Mouse (Mus musculus) hindbrain, embryonic 15.5 days (tissue): Measurements from ENCODE around the gene Fcer1g. TPM values are rescaled to one million over a fixed set of nuclear protein-coding genes. Genes with fewer than 3 reads are reported as not detected.

Experiments
- ATAC-seq: fragments of 200-750 bp; cut with Nextera tagmentation; 2 replicates; pipeline ENCODE4 v1.8.0; 2017; ENCODE audit warnings: low read depth, moderate number of reproducible peaks, moderate TSS enrichment; ENCODE audit not compliant: low FRiP score
- H3K27ac ChIP-seq: fragments of 300-500 bp; sonication (generic); replicated peaks from 2 replicates; pipeline ENCODE4 v1.5.1; 2015; ENCODE audit warnings: mild to moderate bottlenecking, inconsistent platforms
- H3K27me3 ChIP-seq: fragments of 300-500 bp; sonication (generic); 2 replicates; pipeline ENCODE4 v1.6.1; 2015; ENCODE audit warnings: control low read depth, inconsistent platforms
- H3K36me3 ChIP-seq: fragments of 300-500 bp; sonication (generic); 2 replicates; pipeline ENCODE4 v1.6.1; 2015; ENCODE audit warnings: control low read depth, inconsistent platforms
- H3K4me1 ChIP-seq: fragments of 300-500 bp; sonication (generic); replicated peaks from 2 replicates; pipeline ENCODE4 v1.6.1; 2015; ENCODE audit warnings: control low read depth, inconsistent platforms
- H3K4me2 ChIP-seq: fragments of 300-500 bp; sonication (generic); 2 replicates; pipeline ENCODE4 v1.6.1; 2015; ENCODE audit warnings: moderate library complexity, mild to moderate bottlenecking, inconsistent platforms
- H3K4me3 ChIP-seq: fragments of 300-500 bp; sonication (generic); 2 replicates; pipeline ENCODE4 v1.5.1; 2015; ENCODE audit warnings: mild to moderate bottlenecking, inconsistent platforms
- H3K9ac ChIP-seq: fragments of 300-500 bp; sonication (generic); 2 replicates; pipeline ENCODE4 v1.6.1; 2015; ENCODE audit warnings: inconsistent platforms
- H3K9me3 ChIP-seq: fragments of 300-500 bp; sonication (generic); 2 replicates; pipeline ENCODE4 v1.6.1; 2016; ENCODE audit warnings: control low read depth, inconsistent platforms
- WGBS: fragments of 180-500 bp; shearing (Covaris S2); methylation state at CpG from one replicate; pipeline ENCODE4 v1.1.7; 2015; 5-methylcytosine and 5-hydroxymethylcytosine counted together
- polyA plus RNA-seq: library from polyadenylated mRNA; unstranded; fragments of >200 nt; fragmentation: Nextera tagmentation; extraction: Ambion mirVana; gene quantifications from 2 replicates; pipeline ENCODE4 v1.2.1, GENCODE M21; 2015

The Fcer1g gene
- polyA plus RNA-seq, 1 experiment from 2014 or later, result 24.9 TPM

DNA sequence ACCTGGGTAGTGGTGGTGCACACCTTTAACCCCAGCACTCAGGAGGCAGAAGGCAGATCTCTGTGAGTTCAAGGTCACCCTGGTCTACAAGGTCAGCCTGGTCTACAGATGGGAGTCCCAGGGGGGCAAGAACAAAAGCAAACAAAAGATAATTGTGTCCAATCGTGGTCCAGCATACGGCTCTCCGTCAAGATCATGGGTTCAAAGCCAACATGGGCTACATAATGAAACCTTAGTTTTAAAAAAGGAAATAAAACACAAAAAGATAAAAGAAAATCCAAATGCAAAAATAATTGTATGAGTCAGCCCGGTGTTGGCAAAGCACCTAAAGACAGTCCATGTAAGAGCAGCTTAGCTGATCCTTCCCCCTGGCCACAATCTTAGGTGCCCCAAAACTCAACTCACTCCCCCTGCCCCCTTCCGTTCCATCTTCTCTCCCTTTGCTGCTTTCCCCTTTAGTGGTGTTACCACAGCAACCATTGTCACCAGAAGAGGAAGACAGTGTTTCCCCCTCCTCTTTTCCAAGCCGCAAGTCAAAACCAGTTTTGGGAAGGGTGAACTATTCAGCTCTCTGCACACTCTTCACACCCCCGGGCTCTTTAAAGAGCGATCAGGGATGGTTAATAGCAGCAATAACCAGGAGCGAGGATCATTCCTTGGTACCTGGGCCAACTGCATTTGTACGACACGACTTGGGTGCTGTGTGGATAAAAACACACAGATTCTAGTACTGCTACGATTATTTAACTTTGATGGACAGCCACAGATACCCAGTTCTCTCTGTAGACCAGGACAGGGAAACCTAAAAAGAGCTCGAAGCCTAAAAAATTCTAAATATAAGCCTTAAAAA lies 46.1 kb downstream of the Fcer1g start:
- 0 out of 2 replicates have a peak overlapping the region, but pooled peaks have one; percentile 18 for H3K4me2 ChIP-seq
- ATAC-seq, result 0 out of 2 replicates have a peak, but pooled peaks have one; percentile 44

DNA sequence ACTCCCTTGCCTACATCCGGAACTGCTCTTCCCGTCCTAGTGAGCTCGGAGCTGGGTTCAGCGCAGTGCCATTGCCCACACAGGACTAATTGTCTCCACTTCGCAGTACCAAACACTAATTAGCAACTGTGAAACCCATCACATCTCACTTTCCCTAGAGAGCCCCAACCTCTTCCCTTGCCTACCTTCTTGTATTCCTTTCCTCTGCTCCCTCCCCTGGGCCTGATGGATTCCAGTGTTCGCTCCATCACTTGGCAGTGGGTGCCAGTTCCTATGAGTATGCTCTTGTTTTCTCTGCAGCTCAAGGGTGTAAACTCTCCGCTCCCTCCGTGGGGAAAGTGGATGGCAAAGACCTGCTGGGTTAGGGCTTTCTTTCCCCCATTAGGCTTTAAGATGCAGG lies 48.5 kb downstream of the Fcer1g start:
- no peak for ATAC-seq
- no peak overlapping the region for H3K4me3 ChIP-seq
- WGBS, result 63% methylated on average over 8 of the region's 8 CpGs
- peaks cover 20% of the 10 kb centered on the region for H3K4me1 ChIP-seq
- H3K9me3 ChIP-seq, result no peaks in the 10 kb centered on the region
- no peak overlapping the region for H3K4me2 ChIP-seq
- no peaks in the 10 kb centered on the region for H3K27me3 ChIP-seq
- H3K9ac ChIP-seq, result no peak overlapping the region
- no peaks in the 10 kb centered on the region for H3K36me3 ChIP-seq
- no peak overlapping the region for H3K27ac ChIP-seq

More for the DNA sequence above, 46.1 kb downstream of the Fcer1g start:
- no peak overlapping the region for H3K4me3 ChIP-seq
- peaks cover 26% of the 10 kb centered on the region for H3K4me1 ChIP-seq
- WGBS, result 22% methylated on average over 13 of the region's 13 CpGs
- H3K36me3 ChIP-seq, result no peaks in the 10 kb centered on the region
- H3K27ac ChIP-seq, result no peak overlapping the region
- no peak overlapping the region for H3K9ac ChIP-seq
- no peaks in the 10 kb centered on the region for H3K27me3 ChIP-seq
- no peaks in the 10 kb centered on the region for H3K9me3 ChIP-seq

DNA sequence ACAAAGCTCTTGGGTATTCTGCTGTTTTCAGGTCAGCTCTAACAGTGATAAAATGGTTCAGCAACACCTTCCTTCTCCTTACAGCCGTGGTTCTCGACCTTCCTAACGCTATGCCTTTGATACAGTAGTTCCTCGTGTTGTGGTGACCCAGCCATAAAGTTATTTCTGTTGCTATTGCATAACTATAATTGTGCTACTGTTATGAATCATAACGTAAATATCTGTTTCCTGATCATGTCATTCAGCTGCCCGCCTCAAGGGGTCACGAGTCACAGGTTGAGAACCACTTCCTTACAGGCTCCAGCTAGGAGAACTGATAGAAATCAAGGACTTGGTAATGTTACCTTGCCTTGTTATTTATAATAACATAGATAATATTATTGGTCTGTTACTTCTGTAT lies 49.9 kb downstream of the Fcer1g start:
- H3K36me3 ChIP-seq, result no peaks in the 10 kb centered on the region
- no peak overlapping the region for H3K27ac ChIP-seq
- no peak for ATAC-seq
- H3K9me3 ChIP-seq, result no peaks in the 10 kb centered on the region
- H3K4me2 ChIP-seq, result no peak overlapping the region
- 83% methylated on average over 7 of the region's 7 CpGs for WGBS
- H3K27me3 ChIP-seq, result no peaks in the 10 kb centered on the region
- H3K9ac ChIP-seq, result no peak overlapping the region
- H3K4me1 ChIP-seq, result peaks cover 15% of the 10 kb centered on the region
- H3K4me3 ChIP-seq, result no peak overlapping the region

DNA sequence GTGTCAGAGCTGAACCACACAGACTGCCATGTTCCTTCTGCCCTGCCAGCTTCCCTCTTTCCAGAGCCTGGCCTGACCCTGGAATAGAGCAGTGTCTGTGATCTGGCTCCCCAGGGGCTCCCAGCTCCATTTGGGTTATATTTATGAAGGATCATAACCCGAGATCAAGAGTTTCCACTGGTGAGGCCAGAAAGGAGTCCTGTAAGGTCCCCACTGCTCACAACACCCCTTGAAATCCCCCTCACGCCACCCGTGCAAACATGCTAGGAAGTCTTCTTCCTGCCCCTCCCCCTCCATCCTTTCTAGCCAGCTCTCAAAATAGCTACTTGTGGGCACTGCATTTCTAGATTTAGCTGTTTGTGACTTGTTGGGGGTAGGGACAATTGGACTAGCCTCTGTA lies 50.5 kb downstream of the Fcer1g start:
- Histone ChIP-seq H3K4me2 (no peak overlapping the region), H3K4me3 (no peak overlapping the region), H3K36me3 (no peaks in the 10 kb centered on the region), H3K4me1 (peaks cover 9% of the 10 kb centered on the region; the same call in 1 of the 2 replicates), H3K27me3 (no peaks in the 10 kb centered on the region), H3K9me3 (no peaks in the 10 kb centered on the region), H3K9ac (no peak overlapping the region), H3K27ac (no peak overlapping the region)
- WGBS, result 78% methylated on average over 3 of the region's 3 CpGs
- ATAC-seq, result no peak

DNA sequence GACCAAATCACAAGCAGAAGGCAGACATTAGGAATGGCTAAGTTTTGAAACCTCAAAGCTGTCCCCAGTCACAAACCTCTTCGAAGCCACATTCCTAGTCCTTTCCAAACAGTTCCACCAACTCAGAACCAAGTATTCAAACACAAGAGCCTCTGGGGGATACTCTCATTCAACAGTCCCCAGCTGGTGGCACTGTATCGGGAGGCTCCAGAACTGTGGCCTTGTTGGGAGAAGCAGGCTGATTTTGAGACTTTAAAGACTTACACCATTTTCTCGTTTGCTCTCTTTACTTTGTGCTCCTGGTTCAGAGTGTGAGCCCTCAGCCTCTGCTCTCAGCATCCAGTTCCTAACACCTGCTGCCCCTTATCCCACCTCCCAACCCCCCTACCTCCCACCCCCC lies 51.1 kb downstream of the Fcer1g start:
- no peak overlapping the region for H3K4me3 ChIP-seq
- ATAC-seq, result no peak
- no peak overlapping the region for H3K27ac ChIP-seq
- no peaks in the 10 kb centered on the region for H3K36me3 ChIP-seq
- H3K27me3 ChIP-seq, result no peaks in the 10 kb centered on the region
- WGBS, result 88% methylated on average over 3 of the region's 3 CpGs
- no peak overlapping the region for H3K4me2 ChIP-seq
- no peak overlapping the region for H3K9ac ChIP-seq
- H3K4me1 ChIP-seq, result peaks cover 4% of the 10 kb centered on the region; the same call in 1 of the 2 replicates
- H3K9me3 ChIP-seq, result no peaks in the 10 kb centered on the region

Other genes starting within 250 kb of the Fcer1g start
- gene Fcgr4, start 215.4 kb downstream of the Fcer1g start, polyA plus RNA-seq, result 0.27 and 1.0 TPM in 2 replicates
- 9.6 and 12.3 TPM in 2 replicates for gene Fcgr3, start 169.4 kb downstream of the Fcer1g start, polyA plus RNA-seq
- 7.7 and 14.1 TPM in 2 replicates for gene Cfap126, start 120.4 kb downstream of the Fcer1g start, polyA plus RNA-seq
- gene Sdhc, start 83.8 kb downstream of the Fcer1g start, polyA plus RNA-seq, result 290 and 297 TPM in 2 replicates
- gene Mpz, start 83.7 kb downstream of the Fcer1g start, polyA plus RNA-seq, result 4.2 and 7.7 TPM in 2 replicates
- gene Pcp4l1, start 38.1 kb downstream of the Fcer1g start, polyA plus RNA-seq, result 32.4 and 48.4 TPM in 2 replicates
- gene Nr1i3, start 20.4 kb downstream of the Fcer1g start, polyA plus RNA-seq, result 0.39 and 0.49 TPM in 2 replicates
- 55.0 and 55.4 TPM in 2 replicates for gene Tomm40l, start 11.9 kb downstream of the Fcer1g start, polyA plus RNA-seq
- gene Apoa2, start 9.3 kb downstream of the Fcer1g start, polyA plus RNA-seq, result 6.0 and 6.3 TPM in 2 replicates
- 5.6 and 6.2 TPM in 2 replicates for gene Adamts4, start 16.1 kb upstream of the Fcer1g start, polyA plus RNA-seq
- gene Ndufs2, start 17.0 kb upstream of the Fcer1g start, polyA plus RNA-seq, result 233 and 245 TPM in 2 replicates
- gene B4galt3, start 36.0 kb upstream of the Fcer1g start, polyA plus RNA-seq, result 105 and 107 TPM in 2 replicates
- gene Ppox, start 46.8 kb upstream of the Fcer1g start, polyA plus RNA-seq, result 44.2 and 53.6 TPM in 2 replicates
- 99.8 and 106 TPM in 2 replicates for gene Usp21, start 53.6 kb upstream of the Fcer1g start, polyA plus RNA-seq
- 109 and 110 TPM in 2 replicates for gene Ufc1, start 60.7 kb upstream of the Fcer1g start, polyA plus RNA-seq
- 47.3 and 51.6 TPM in 2 replicates for gene Dedd, start 94.8 kb upstream of the Fcer1g start, polyA plus RNA-seq
- 51.4 and 52.1 TPM in 2 replicates for gene Nit1, start 111.3 kb upstream of the Fcer1g start, polyA plus RNA-seq
- gene Pfdn2, start 111.3 kb upstream of the Fcer1g start, polyA plus RNA-seq, result 139 and 153 TPM in 2 replicates
- gene Klhdc9, start 126.4 kb upstream of the Fcer1g start, polyA plus RNA-seq, result 2.5 and 3.3 TPM in 2 replicates
- 3.1 and 3.5 TPM in 2 replicates for gene Nectin4, start 135.7 kb upstream of the Fcer1g start, polyA plus RNA-seq
- gene Arhgap30, start 154.6 kb upstream of the Fcer1g start, polyA plus RNA-seq, result 0.60 and 0.87 TPM in 2 replicates
- 168 and 172 TPM in 2 replicates for gene Usf1, start 176.9 kb upstream of the Fcer1g start, polyA plus RNA-seq
- gene Tstd1, start 184.5 kb upstream of the Fcer1g start, polyA plus RNA-seq, result 5.4 and 6.6 TPM in 2 replicates
- gene F11r, start 203.2 kb upstream of the Fcer1g start, polyA plus RNA-seq, result 14.1 and 14.2 TPM in 2 replicates